In the genomic region with DNA sequence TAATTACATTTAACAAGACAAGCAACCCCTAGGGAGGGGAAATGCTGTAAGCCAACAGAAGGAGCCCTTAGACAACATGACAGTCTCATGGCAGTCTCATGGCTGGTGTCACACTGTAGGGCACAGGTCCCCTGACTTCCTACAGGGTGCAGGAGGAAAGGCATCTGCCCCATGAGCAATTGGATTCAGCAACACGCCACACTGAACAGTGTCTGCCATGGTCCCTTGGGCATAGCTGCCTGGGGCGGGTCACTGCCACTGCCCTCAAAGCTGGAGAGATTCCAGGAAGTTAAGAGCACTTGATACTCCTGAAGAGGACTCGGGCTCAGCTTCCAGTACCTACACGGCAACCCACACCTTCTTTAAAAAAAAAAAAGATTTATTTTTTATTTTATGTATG, we compare ENCODE assay signal across 9 mouse cellular contexts. TPM values are rescaled to one million over a fixed set of nuclear protein-coding genes. Genes with fewer than 3 reads are reported as not detected.
A peak's percentile ranks its signal among the peaks of the same experiment; 100 is the strongest.
DNase-seq lines count a peak whose midpoint lies in the region; ATAC-seq and TF ChIP-seq lines count a peak whose summit lies in the region.
"Had no signal": no experiment of that assay in that cellular context is flagged by ENCODE, and none has a peak within 500 bp of the region (broad histone marks: within the 10 kb centered on the region; RNA-seq: fewer than 3 reads in every experiment).

No protein-coding gene starts in this region.

- H3K9ac ChIP-seq in forebrain, postnatal 0 days, result no peak overlapping the region
- H3K9ac ChIP-seq in forebrain, embryonic 14.5 days (ENCODE audit: low read length), result no peak overlapping the region

- no peak overlapping the region for H3K4me2 ChIP-seq in forebrain, postnatal 0 days (ENCODE audit: low read depth)
- no peak overlapping the region for H3K4me2 ChIP-seq in forebrain, embryonic 14.5 days (ENCODE audit: low read length)

- H3K27me3 ChIP-seq in forebrain, postnatal 0 days (ENCODE audit: insufficient read depth, low read length), result no peaks in the 10 kb centered on the region
- no peaks in the 10 kb centered on the region for H3K27me3 ChIP-seq in forebrain, embryonic 14.5 days (replicated peaks; ENCODE audit: control insufficient read depth, insufficient read depth, low read length)
- H3K27me3 ChIP-seq in G1E (ENCODE audit: insufficient read depth, low read length), result no peaks in the 10 kb centered on the region

- no peaks in the 10 kb centered on the region for H3K9me3 ChIP-seq in forebrain, postnatal 0 days (ENCODE audit: low read length)
- no peaks in the 10 kb centered on the region for H3K9me3 ChIP-seq in forebrain, embryonic 14.5 days (replicated peaks; ENCODE audit: control insufficient read depth, low read length)
- no peaks in the 10 kb centered on the region for H3K9me3 ChIP-seq in G1E (replicated peaks)

- no peaks in the 10 kb centered on the region for H3K36me3 ChIP-seq in forebrain, postnatal 0 days (ENCODE audit: insufficient read depth)
- no peaks in the 10 kb centered on the region for H3K36me3 ChIP-seq in forebrain, embryonic 14.5 days (ENCODE audit: control insufficient read depth, insufficient read depth, low read length)
- H3K36me3 ChIP-seq in G1E (replicated peaks), result peaks cover 33% of the 10 kb centered on the region

- no peak overlapping the region for H3K4me3 ChIP-seq in forebrain, postnatal 0 days (ENCODE audit: low read depth, low read length)
- no peak overlapping the region for H3K4me3 ChIP-seq in forebrain, embryonic 14.5 days (ENCODE audit: low read depth, low read length)
- H3K4me3 ChIP-seq in G1E (ENCODE audit: low read depth, low read length), result peak overlapping the region; percentile 64; the same call in 1 of the 2 replicates

- WGBS in forebrain, postnatal 0 days, result 71% methylated on average over 4 of the region's 4 CpGs
- WGBS in forebrain, embryonic 14.5 days, result 84% methylated on average over 4 of the region's 4 CpGs

- ATAC-seq in forebrain, postnatal 0 days, result no peak
- ATAC-seq in forebrain, embryonic 14.5 days, result no peak
- ATAC-seq in G1E (ENCODE audit: extremely low read depth, insufficient number of reproducible peaks, low FRiP score, poor library complexity, severe bottlenecking), result no peak

- peak overlapping the region; percentile 9; the same call in 1 of the 2 replicates for H3K27ac ChIP-seq in forebrain, postnatal 0 days (ENCODE audit: low read depth, low read length)
- no peak overlapping the region for H3K27ac ChIP-seq in forebrain, embryonic 14.5 days (ENCODE audit: low read depth, low read length)

- H3K4me1 ChIP-seq in forebrain, postnatal 0 days (ENCODE audit: insufficient read depth), result peaks cover 13% of the 10 kb centered on the region; the same call in 1 of the 2 replicates
- peaks cover 6% of the 10 kb centered on the region; the same call in 1 of the 2 replicates for H3K4me1 ChIP-seq in forebrain, embryonic 14.5 days (ENCODE audit: control insufficient read depth, insufficient read depth, low read length)
- peaks cover 76% of the 10 kb centered on the region for H3K4me1 ChIP-seq in G1E (ENCODE audit: insufficient read depth, low read depth, low read length)

- TF ChIP-seq CTCF in forebrain, postnatal 0 days (IDR thresholded peaks at IDR 0.05; ENCODE audit: low read depth), result no peak
- TF ChIP-seq CTCF in G1E (IDR thresholded peaks at IDR 0.05; ENCODE audit: low read depth, low read length), result no peak

- DNase-seq in forebrain, postnatal 0 days, result no peak
- no peak for DNase-seq in forebrain, embryonic 14.5 days (ENCODE audit: low spot score)
- no peak for DNase-seq in G1E (ENCODE audit: low spot score)
- DNase-seq in kidney, adult 9 months, result peak; percentile 40
- DNase-seq in lung, postnatal 4 days, result peak; percentile 68 to 81
- DNase-seq in retina, postnatal 1 day, result no peak
- no peak for DNase-seq in layer of hippocampus, adult 18-20 months (ENCODE audit: low spot score in 2 of 2)
- no peak for DNase-seq in right cerebral cortex, postnatal 4 days
- DNase-seq: cerebellum, adult 9-10 months had no signal

RNA-seq across cellular contexts. Expression of gene Pla2g6, which starts 1.9 kb away (rescaled TPM):
- 19.5 and 31.1 TPM in 2 replicates for total RNA-seq in forebrain, postnatal 0 days (2014; rRNA removed)
- polyA plus RNA-seq in forebrain, postnatal 0 days (2015; fragmentation: Nextera tagmentation; extraction: Ambion mirVana), result 10.7 and 15.2 TPM in 2 replicates
- polyA plus RNA-seq in forebrain, embryonic 14.5 days (2014; fragmentation: Nextera tagmentation; extraction: Ambion mirVana), result 14.0 and 18.9 TPM in 2 replicates
- 22.1 and 24.5 TPM in 2 replicates for total RNA-seq in G1E (2014; fragmentation: Nextera tagmentation)
- 6.5 and 7.0 TPM in 2 replicates for total RNA-seq in G1E (2017)
- polyA plus RNA-seq in G1E (2012), result 25.1 and 26.4 TPM in 2 replicates
- 10 to 100 TPM; 23.0 to 23.1 TPM for total RNA-seq in layer of hippocampus, adult 18-20 months (2021)

RNA-seq across cellular contexts. Expression of gene Maff, which starts 20.2 kb away (rescaled TPM):
- total RNA-seq in forebrain, postnatal 0 days (2014; rRNA removed), result 2.5 and 3.0 TPM in 2 replicates
- 0.74 and 1.1 TPM in 2 replicates for polyA plus RNA-seq in forebrain, postnatal 0 days (2015; fragmentation: Nextera tagmentation; extraction: Ambion mirVana)
- 0.72 and 1.6 TPM in 2 replicates for polyA plus RNA-seq in forebrain, embryonic 14.5 days (2014; fragmentation: Nextera tagmentation; extraction: Ambion mirVana)
- total RNA-seq in G1E (2014; fragmentation: Nextera tagmentation), result 10.1 and 10.2 TPM in 2 replicates
- 11.7 and 14.8 TPM in 2 replicates for total RNA-seq in G1E (2017)
- polyA plus RNA-seq in G1E (2012), result 8.4 and 8.6 TPM in 2 replicates
- total RNA-seq in layer of hippocampus, adult 18-20 months (2021), result 1 to 10 TPM; 2.1 TPM

RNA-seq across cellular contexts. Expression of gene Baiap2l2, which starts 40.9 kb away (rescaled TPM):
- 3.2 and 7.9 TPM in 2 replicates for total RNA-seq in forebrain, postnatal 0 days (2014; rRNA removed)
- polyA plus RNA-seq in forebrain, postnatal 0 days (2015; fragmentation: Nextera tagmentation; extraction: Ambion mirVana), result 9.1 and 11.3 TPM in 2 replicates
- 1.4 and 2.6 TPM in 2 replicates for polyA plus RNA-seq in forebrain, embryonic 14.5 days (2014; fragmentation: Nextera tagmentation; extraction: Ambion mirVana)
- total RNA-seq in G1E (2014; fragmentation: Nextera tagmentation) (not detected in 2 replicates), G1E (2017) (0.06 TPM in 1 of 2 replicates, not detected in the other)
- not detected in 2 replicates for polyA plus RNA-seq in G1E (2012)
- 1 to 10 TPM; 1.9 to 4.8 TPM for total RNA-seq in layer of hippocampus, adult 18-20 months (2021)

Comparison
In these comparisons a context has a peak if more than half of its experiments do, and no peak if none do; other contexts are left out.
1. DNase-seq: peak in kidney, adult 9 months (single experiment) and lung, postnatal 4 days (2 of 2); none in forebrain, postnatal 0 days (single experiment), forebrain, embryonic 14.5 days (single experiment), G1E (single experiment), retina, postnatal 1 day (single experiment), layer of hippocampus, adult 18-20 months (0 of 2) and right cerebral cortex, postnatal 4 days (single experiment).